Mouse (Mus musculus) spleen, adult 2 months (tissue): Measurements from ENCODE around the gene Krtdap.

Source experiments
- CTCF ChIP-seq: fragments of 200-500 bp; IDR thresholded peaks from 2 replicates; pipeline ENCODE4 v1.5.1; 2011; ENCODE audit warnings: mild to moderate bottlenecking, inconsistent platforms; ENCODE audit not compliant: insufficient read depth, insufficient read length, insufficient replicate concordance; ENCODE audit errors: extremely low read depth
- POLR2A ChIP-seq: fragments of 200-500 bp; IDR thresholded peaks from 2 replicates; pipeline ENCODE4 v1.6.1; 2011; ENCODE audit warnings: low read depth, low read length, inconsistent platforms

GRCm38 (mm10) chr7:30826660-30827059, 39.0 kb downstream of the Krtdap start:
- TF ChIP-seq CTCF (no peak), POLR2A (no peak)
